Mouse (Mus musculus) intestine, postnatal 0 days (tissue): ENCODE measurements around the gene Pip4p1. TPM values are rescaled to one million over a fixed set of nuclear protein-coding genes. Genes with fewer than 3 reads are reported as not detected.
"Not testable (repeated sequence)": the region's sequence is repeated elsewhere in the genome, so short reads cannot be mapped to it uniquely, and the experiment has no call there.

Experiments used
- ATAC-seq: fragments of 200-750 bp; cut with Nextera tagmentation; 2 replicates; pipeline ENCODE4 v1.8.0; 2017; ENCODE audit warnings: mild to moderate bottlenecking, moderate TSS enrichment, moderate library complexity
- H3K27ac ChIP-seq: fragments of 300-500 bp; sonication (generic); 2 replicates; pipeline ENCODE4 v1.5.1; 2014; ENCODE audit warnings: mild to moderate bottlenecking, low read depth, low read length, moderate library complexity
- H3K27me3 ChIP-seq: fragments of 300-500 bp; sonication (generic); replicated peaks from 2 replicates; pipeline ENCODE4 v1.6.1; 2014; ENCODE audit warnings: low read length, mixed read lengths; ENCODE audit not compliant: control insufficient read depth, insufficient read depth
- H3K36me3 ChIP-seq: fragments of 300-500 bp; sonication (generic); 2 replicates; pipeline ENCODE4 v1.6.1; 2014; ENCODE audit warnings: mild to moderate bottlenecking, moderate library complexity; ENCODE audit not compliant: control insufficient read depth, insufficient read depth
- H3K4me1 ChIP-seq: fragments of 300-500 bp; sonication (generic); replicated peaks from 2 replicates; pipeline ENCODE4 v1.6.1; 2014; ENCODE audit warnings: antibody characterized with exemption, low read length, mixed read lengths; ENCODE audit not compliant: control insufficient read depth, insufficient read depth
- H3K4me2 ChIP-seq: fragments of 300-500 bp; sonication (generic); replicated peaks from 2 replicates; pipeline ENCODE4 v1.6.1; 2014; ENCODE audit warnings: low read depth, mild to moderate bottlenecking, moderate library complexity
- H3K4me3 ChIP-seq: fragments of 300-500 bp; sonication (generic); 2 replicates; pipeline ENCODE4 v1.5.1; 2014; ENCODE audit warnings: low read depth, low read length
- H3K9ac ChIP-seq: fragments of 300-500 bp; sonication (generic); 2 replicates; pipeline ENCODE4 v1.6.1; 2014; ENCODE audit warnings: mild to moderate bottlenecking, low read depth, low read length
- H3K9me3 ChIP-seq: fragments of 300-500 bp; sonication (generic); 2 replicates; pipeline ENCODE4 v1.6.1; 2016; ENCODE audit warnings: mixed run types; ENCODE audit not compliant: control insufficient read depth
- CTCF ChIP-seq: sonication (generic); IDR thresholded peaks from 2 replicates; pipeline ENCODE4 v1.5.1; 2016; ENCODE audit warnings: low read depth, mild to moderate bottlenecking, control low read depth, antibody characterized with exemption, moderate library complexity
- WGBS: fragments of 180-500 bp; shearing (Covaris S2); extraction: QIAGEN DNeasy Blood & Tissue Kit; methylation state at CpG from one replicate; pipeline ENCODE4 v1.1.7; 2014; 5-methylcytosine and 5-hydroxymethylcytosine counted together
- polyA plus RNA-seq: library from polyadenylated mRNA; unstranded; fragments of >200 nt; fragmentation: Nextera tagmentation; extraction: Ambion mirVana; gene quantifications from 2 replicates; pipeline ENCODE4 v1.2.1, GENCODE M21; 2015

Pip4p1 gene
- 51.2 and 51.4 TPM in 2 replicates for polyA plus RNA-seq

DNA sequence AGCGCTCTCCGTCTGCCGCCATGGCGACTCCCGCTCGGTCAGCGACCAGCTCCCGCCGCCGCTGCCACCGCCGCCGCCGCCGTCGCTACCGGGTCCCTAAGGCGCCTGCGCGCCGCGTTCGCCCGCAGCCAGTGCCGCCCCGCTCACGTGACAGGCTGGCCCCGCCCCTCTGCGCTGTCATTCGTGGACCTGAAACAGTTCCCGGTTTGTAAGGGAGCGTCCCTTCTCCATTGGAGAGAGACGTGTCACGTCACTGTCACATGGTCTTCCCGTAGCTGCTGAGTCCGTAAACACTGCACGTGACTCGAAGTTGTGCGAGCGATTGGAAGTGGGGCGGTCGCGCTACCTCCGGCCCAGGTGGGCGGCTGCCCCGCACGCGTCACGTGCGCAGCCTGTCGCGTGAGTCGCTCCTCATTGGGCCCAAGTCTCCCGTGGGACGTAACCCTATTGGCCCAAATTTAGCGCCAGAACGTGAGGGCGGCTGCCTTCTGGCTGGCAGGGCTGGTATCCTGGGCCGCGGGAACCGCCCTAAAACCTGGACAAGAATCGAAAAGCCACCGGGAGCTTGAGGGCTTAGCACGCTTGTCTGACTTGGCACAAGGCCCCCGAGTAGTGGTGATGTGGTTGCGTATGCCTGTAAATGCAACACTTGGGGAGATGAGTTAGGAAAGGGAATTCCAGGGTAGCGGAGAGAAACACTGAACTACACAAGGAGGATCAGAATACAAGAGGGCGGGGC, at the start of gene Pip4p1, which contains the start of gene Pnp:
TSS of gene Pip4p1 (minus strand) at position 103 of the 739 bp plus-strand sequence.
TSS of gene Pnp (plus strand) at position 329 of the 739 bp plus-strand sequence.
- Histone ChIP-seq H3K4me2 (peak within 1 kb of the TSS; percentile 85), H3K36me3 (peaks cover 30% of the 10 kb centered on the region), H3K27me3 (no peaks in the 10 kb centered on the region), H3K4me3 (peak within 1 kb of the TSS; percentile 88), H3K9me3 (no peaks in the 10 kb centered on the region), H3K4me1 (0 out of 2 replicates have a peak, but pooled peaks cover 5% of the 10 kb centered on the region), H3K9ac (peak within 1 kb of the TSS; percentile 90), H3K27ac (peak within 1 kb of the TSS; percentile 96)
- 0 out of 2 replicates have a peak, but pooled peaks have one; percentile 4 for TF ChIP-seq CTCF
- ATAC-seq: peak; percentile 97
- 0% methylated on average over 60 of the region's 68 CpGs for WGBS

DNA sequence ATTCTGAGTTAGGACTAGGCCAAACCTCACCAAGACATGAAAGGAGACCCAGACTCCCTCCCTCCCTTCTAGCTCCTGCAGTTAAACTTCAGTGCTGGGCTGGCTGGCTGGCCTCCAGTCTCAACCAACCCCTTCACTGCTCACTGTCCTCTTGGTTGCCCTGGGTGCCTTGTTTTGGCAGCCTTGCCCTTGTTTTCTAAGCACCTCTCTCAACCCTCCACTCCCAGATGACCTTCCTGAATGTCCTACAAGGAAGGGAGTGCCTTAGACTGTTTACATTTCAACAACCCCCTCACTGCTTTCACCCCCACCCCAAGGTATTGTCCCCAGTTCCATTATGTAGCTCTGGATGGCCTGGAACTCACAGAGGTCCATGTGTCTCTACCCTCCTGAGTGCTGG, 49.0 kb upstream of the Pip4p1 start:
- no peak overlapping the region for H3K4me3 ChIP-seq
- no peak overlapping the region for H3K4me2 ChIP-seq
- TF ChIP-seq CTCF: no peak
- H3K27me3 ChIP-seq: no peaks in the 10 kb centered on the region
- H3K27ac ChIP-seq: no peak overlapping the region
- H3K9ac ChIP-seq: no peak overlapping the region
- no peaks in the 10 kb centered on the region for H3K9me3 ChIP-seq
- no peak for ATAC-seq
- no peaks in the 10 kb centered on the region for H3K4me1 ChIP-seq
- H3K36me3 ChIP-seq: no peaks in the 10 kb centered on the region

DNA sequence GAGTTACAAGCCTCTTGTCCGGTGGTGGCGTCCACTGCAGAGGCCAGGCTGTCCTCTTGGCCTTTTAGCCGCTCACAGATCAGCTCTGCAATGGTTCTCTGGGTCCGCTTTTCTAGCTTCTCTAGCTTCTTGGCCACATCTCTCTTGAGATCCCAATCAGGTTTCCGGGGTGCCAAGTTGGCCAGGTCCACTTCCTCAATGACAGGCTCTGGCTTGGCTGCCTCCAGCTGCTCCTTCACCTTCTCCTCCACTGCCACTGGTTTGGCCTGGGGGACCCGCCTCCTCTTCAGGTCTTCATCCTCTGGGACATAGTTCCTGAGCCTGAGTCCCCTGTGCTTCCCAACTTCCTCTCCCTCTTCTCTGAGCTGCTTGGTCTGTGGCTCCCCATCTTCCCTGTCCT, 47.8 kb upstream of the Pip4p1 start:
- not testable (repeated sequence) for H3K36me3 ChIP-seq, H3K4me3 ChIP-seq, H3K4me1 ChIP-seq, H3K9ac ChIP-seq, H3K4me2 ChIP-seq, ATAC-seq, H3K27ac ChIP-seq, H3K9me3 ChIP-seq, H3K27me3 ChIP-seq
- 88% methylated on average over 6 of the region's 6 CpGs for WGBS

DNA sequence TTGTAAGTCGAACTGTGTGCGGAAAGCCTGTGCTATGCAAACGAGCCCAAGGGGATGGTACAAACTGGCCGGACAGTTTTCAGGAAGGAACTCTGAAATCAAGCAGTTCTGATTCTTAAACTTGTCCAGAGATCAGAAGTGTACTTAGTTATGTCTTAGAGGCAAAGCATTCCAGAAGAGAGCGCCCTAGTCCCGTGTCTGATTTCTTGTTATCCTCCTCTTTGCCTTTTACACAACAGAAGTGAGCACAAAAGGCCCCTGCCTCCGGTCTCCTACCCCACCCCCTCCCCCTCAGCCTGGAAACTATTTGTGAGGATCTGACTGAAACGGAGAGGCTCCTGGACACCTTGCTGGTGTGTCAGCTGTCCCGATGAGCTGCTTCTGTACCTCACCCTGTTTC, 46.0 kb upstream of the Pip4p1 start:
- Histone ChIP-seq H3K27me3 (no peaks in the 10 kb centered on the region), H3K27ac (no peak overlapping the region), H3K36me3 (no peaks in the 10 kb centered on the region), H3K9ac (no peak overlapping the region), H3K9me3 (no peaks in the 10 kb centered on the region), H3K4me3 (no peak overlapping the region), H3K4me2 (no peak overlapping the region), H3K4me1 (no peaks in the 10 kb centered on the region)
- peak; percentile 61 for TF ChIP-seq CTCF
- ATAC-seq: no peak
- 29% methylated on average over 9 of the region's 9 CpGs for WGBS

DNA sequence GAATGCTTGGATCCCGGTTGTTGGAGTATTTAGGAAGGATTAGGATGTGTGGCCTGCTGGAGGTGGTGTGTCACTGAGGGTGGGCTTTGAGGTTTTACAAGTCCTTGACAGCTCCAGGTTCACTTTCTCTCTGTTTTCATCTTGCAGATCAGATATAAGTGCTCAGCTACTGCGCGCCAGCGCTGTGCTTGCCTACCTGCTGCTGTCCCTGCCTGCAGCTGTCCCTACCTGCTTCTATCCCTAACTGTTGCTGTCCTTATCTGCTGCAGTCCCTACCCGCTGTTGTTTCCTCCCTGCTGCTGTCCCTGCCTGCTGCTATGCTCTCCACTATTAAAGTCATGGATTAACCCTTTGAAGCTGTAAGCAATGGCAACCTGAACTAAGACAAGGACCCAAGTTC, 44.3 kb upstream of the Pip4p1 start:
- no peak for ATAC-seq
- H3K9me3 ChIP-seq: no peaks in the 10 kb centered on the region
- WGBS: 63% methylated on average over 5 of the region's 5 CpGs
- no peak overlapping the region for H3K9ac ChIP-seq
- H3K36me3 ChIP-seq: no peaks in the 10 kb centered on the region
- H3K4me2 ChIP-seq: no peak overlapping the region
- H3K27ac ChIP-seq: no peak overlapping the region
- no peak for TF ChIP-seq CTCF
- no peaks in the 10 kb centered on the region for H3K27me3 ChIP-seq
- H3K4me3 ChIP-seq: no peak overlapping the region
- H3K4me1 ChIP-seq: no peaks in the 10 kb centered on the region

DNA sequence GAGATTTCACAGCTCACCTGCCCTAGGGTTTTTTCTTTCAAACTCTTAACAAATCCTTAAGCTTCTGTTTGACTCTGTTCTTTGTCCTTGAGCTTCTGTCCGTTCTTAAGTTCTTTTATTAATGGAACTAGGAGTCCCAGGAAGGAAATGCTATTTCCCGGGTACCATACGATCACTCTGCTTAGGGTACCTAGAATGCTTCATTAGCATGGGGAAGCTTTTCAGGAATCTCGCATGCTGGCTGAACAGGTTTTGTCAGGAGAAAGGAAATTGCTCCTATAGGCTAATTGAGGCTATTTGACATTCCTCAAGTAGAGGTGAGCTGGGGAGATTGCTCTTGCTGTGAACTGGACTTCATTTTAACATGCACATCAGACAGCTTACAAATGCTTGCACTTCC, 43.0 kb upstream of the Pip4p1 start:
- Histone ChIP-seq H3K4me3 (no peak overlapping the region), H3K27ac (no peak overlapping the region), H3K27me3 (no peaks in the 10 kb centered on the region), H3K4me1 (no peaks in the 10 kb centered on the region), H3K4me2 (no peak overlapping the region), H3K36me3 (no peaks in the 10 kb centered on the region), H3K9me3 (no peaks in the 10 kb centered on the region), H3K9ac (no peak overlapping the region)
- 25% methylated on average over 4 of the region's 4 CpGs for WGBS
- TF ChIP-seq CTCF: no peak
- no peak for ATAC-seq

DNA sequence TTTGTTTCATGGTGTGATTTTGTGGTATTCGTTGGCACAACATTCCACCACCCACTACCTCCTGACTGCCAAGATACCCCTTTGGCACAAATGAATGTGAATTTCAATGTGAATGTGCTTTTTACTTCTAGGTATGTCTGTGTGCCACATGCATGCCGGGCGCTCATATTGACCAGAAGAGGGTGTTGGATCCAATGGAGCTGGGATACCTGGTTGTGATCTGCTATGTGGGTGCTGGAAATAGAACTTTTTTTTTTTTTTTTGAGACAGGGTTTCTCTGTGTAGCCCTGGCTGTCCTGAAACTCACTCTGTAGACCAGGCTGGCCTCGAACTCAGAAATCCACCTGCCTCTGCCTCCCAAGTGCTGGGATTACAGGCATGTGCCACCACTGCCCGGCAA, 42.4 kb upstream of the Pip4p1 start:
- not testable (repeated sequence) for H3K27me3 ChIP-seq, H3K4me3 ChIP-seq, ATAC-seq, H3K36me3 ChIP-seq, H3K9me3 ChIP-seq, H3K4me1 ChIP-seq, H3K9ac ChIP-seq, H3K4me2 ChIP-seq, H3K27ac ChIP-seq
- 94% methylated on average over 5 of the region's 5 CpGs for WGBS
